Mouse (Mus musculus) embryonic facial prominence, embryonic 10.5 days (tissue): ENCODE data around the gene Prom2. TPM values are rescaled to one million over a fixed set of nuclear protein-coding genes. Genes with fewer than 3 reads are reported as not detected.

Experiments
- DNase-seq: peaks from one replicate; pipeline ENCODE4 v3.0.0-alpha.2; 2017; ENCODE audit warnings: low spot score
- H3K27ac ChIP-seq: fragments of 300-500 bp; sonication (generic); replicated peaks from 2 replicates; pipeline ENCODE4 v1.5.1; 2016; ENCODE audit warnings: mild to moderate bottlenecking
- H3K27me3 ChIP-seq: fragments of 300-500 bp; sonication (generic); replicated peaks from 2 replicates; pipeline ENCODE4 v1.6.1; 2016; ENCODE audit warnings: low read depth, mild to moderate bottlenecking; ENCODE audit not compliant: poor library complexity, severe bottlenecking
- H3K36me3 ChIP-seq: fragments of 300-500 bp; sonication (generic); replicated peaks from 2 replicates; pipeline ENCODE4 v1.6.1; 2016; ENCODE audit warnings: mild to moderate bottlenecking, moderate library complexity
- H3K4me1 ChIP-seq: fragments of 300-500 bp; sonication (generic); 2 replicates; pipeline ENCODE4 v1.6.1; 2016
- H3K4me3 ChIP-seq: fragments of 300-500 bp; sonication (generic); 2 replicates; pipeline ENCODE4 v1.5.1; 2016; ENCODE audit warnings: mild to moderate bottlenecking, moderate library complexity
- H3K9me3 ChIP-seq: fragments of 300-500 bp; sonication (generic); 2 replicates; pipeline ENCODE4 v1.6.1; 2016; ENCODE audit warnings: mild to moderate bottlenecking
- WGBS: fragments of 180-500 bp; shearing (Covaris S2); methylation state at CpG from one replicate; pipeline ENCODE4 v1.1.7; 2016; 5-methylcytosine and 5-hydroxymethylcytosine counted together
- polyA plus RNA-seq: library from polyadenylated mRNA; unstranded; fragments of >200 nt; fragmentation: Nextera tagmentation; extraction: Ambion mirVana; gene quantifications from 2 replicates; pipeline ENCODE4 v1.2.1, GENCODE M21; 2016

The Prom2 gene
- polyA plus RNA-seq, 1 experiment from 2014 or later, result 3.0 TPM

DNA sequence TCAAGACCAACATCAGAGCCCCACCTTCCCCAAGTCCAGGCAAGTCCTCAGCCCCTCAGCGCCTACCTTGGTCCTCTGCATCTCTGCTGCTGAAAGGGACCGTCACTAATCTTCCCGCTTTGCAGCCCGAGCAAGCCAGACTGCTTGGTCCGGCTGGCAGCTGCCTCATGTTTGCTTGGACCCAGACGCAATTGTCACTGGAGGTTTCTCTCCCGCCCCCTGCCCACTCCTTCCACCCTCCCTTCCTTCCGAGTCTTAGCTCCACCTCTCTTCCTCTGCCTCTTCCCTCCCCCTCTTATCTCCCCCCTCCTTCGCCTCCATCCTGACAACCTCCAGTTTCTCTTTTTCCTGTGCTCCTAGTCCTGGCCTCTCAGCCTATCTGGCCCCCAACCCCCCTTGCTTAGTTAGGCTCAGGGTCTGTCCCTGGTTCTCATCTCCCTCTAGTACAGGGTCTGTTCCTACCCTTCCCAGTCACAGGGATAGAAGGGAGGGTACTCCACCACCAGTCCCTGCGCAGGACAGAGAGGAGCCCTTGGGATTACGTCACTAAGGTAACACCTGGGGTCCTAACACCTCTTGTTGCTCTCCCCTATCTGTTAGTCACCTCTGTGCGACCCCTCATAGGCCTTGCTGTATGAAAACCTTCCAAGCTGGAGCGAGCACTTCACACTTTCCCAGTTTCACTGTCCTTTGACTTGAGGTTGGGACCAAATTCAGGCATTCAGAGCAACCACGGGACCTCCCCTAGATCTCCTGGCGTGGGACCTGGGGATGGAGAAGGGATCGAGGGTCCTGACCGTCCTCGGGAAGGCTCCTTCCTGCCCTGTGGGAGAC lies 19.9 kb downstream of the Prom2 start:
- H3K36me3 ChIP-seq, result no peaks in the 10 kb centered on the region
- WGBS, result under 1% methylated on average over 18 of the region's 18 CpGs
- peak overlapping the region; percentile 63 for H3K27ac ChIP-seq
- peaks cover 19% of the 10 kb centered on the region; the same call in 1 of the 2 replicates for H3K27me3 ChIP-seq
- no peaks in the 10 kb centered on the region for H3K9me3 ChIP-seq
- H3K4me1 ChIP-seq, result peaks cover 62% of the 10 kb centered on the region
- DNase-seq, result peak; percentile 63
- peak overlapping the region; percentile 55 for H3K4me3 ChIP-seq

DNA sequence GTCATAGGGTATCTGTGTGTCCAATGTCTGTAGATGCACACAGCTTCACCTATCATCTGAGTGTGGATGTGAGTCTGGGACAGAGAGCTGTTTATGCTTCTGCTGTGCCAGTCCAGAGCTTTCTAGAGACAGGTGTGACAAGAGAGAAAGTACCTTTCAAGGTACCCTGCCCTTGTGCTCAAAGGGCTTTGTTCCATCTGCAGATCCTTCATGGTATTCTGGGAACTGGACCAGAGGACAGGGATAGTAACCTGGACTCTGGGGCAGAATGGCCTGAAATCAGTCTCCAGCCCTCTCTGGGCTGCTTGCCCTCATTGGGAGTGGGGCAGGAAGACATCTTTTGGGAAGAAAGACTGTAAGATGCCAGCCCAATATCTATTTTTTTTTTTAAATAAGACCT lies 21.1 kb downstream of the Prom2 start:
- Histone ChIP-seq H3K9me3 (no peaks in the 10 kb centered on the region), H3K4me3 (peak overlapping the region; percentile 55; the same call in 1 of the 2 replicates), H3K27ac (no peak overlapping the region), H3K27me3 (peaks cover 19% of the 10 kb centered on the region; the same call in 1 of the 2 replicates), H3K4me1 (peaks cover 62% of the 10 kb centered on the region), H3K36me3 (no peaks in the 10 kb centered on the region)
- DNase-seq, result no peak

GRCm38 (mm10) chr2:127519308-127519707 lies 22.0 kb downstream of the Prom2 start:
- H3K4me3 ChIP-seq, result no peak overlapping the region
- peaks cover 19% of the 10 kb centered on the region; the same call in 1 of the 2 replicates for H3K27me3 ChIP-seq
- DNase-seq, result no peak
- peaks cover 62% of the 10 kb centered on the region for H3K4me1 ChIP-seq
- 83% methylated on average over 5 of the region's 5 CpGs for WGBS
- no peaks in the 10 kb centered on the region for H3K9me3 ChIP-seq
- H3K27ac ChIP-seq, result peak overlapping the region; percentile 14; the same call in 1 of the 2 replicates
- H3K36me3 ChIP-seq, result no peaks in the 10 kb centered on the region

GRCm38 (mm10) chr2:127518831-127519230 lies 22.4 kb downstream of the Prom2 start:
- no peaks in the 10 kb centered on the region for H3K9me3 ChIP-seq
- H3K4me1 ChIP-seq, result peaks cover 57% of the 10 kb centered on the region
- no peak overlapping the region for H3K27ac ChIP-seq
- no peak overlapping the region for H3K4me3 ChIP-seq
- no peaks in the 10 kb centered on the region for H3K36me3 ChIP-seq
- WGBS, result 66% methylated on average over 3 of the region's 3 CpGs
- DNase-seq, result no peak
- H3K27me3 ChIP-seq, result peaks cover 19% of the 10 kb centered on the region; the same call in 1 of the 2 replicates

- Histone ChIP-seq H3K4me3 (no peak overlapping the region), H3K4me1 (peaks cover 52% of the 10 kb centered on the region), H3K27ac (no peak overlapping the region), H3K36me3 (no peaks in the 10 kb centered on the region), H3K27me3 (peaks cover 19% of the 10 kb centered on the region; the same call in 1 of the 2 replicates), H3K9me3 (no peaks in the 10 kb centered on the region)
- DNase-seq, result no peak
- 51% methylated on average over 3 of the region's 3 CpGs for WGBS
These were observed 23.0 kb downstream of the Prom2 start for GRCm38 (mm10) chr2:127518273-127518672.

GRCm38 (mm10) chr2:127517081-127517480 lies 24.2 kb downstream of the Prom2 start:
- Histone ChIP-seq H3K27me3 (peaks cover 19% of the 10 kb centered on the region; the same call in 1 of the 2 replicates), H3K27ac (no peak overlapping the region), H3K4me3 (no peak overlapping the region), H3K9me3 (no peaks in the 10 kb centered on the region), H3K4me1 (peaks cover 42% of the 10 kb centered on the region), H3K36me3 (no peaks in the 10 kb centered on the region)
- WGBS, result 77% methylated on average over 8 of the region's 8 CpGs
- DNase-seq, result no peak

DNA sequence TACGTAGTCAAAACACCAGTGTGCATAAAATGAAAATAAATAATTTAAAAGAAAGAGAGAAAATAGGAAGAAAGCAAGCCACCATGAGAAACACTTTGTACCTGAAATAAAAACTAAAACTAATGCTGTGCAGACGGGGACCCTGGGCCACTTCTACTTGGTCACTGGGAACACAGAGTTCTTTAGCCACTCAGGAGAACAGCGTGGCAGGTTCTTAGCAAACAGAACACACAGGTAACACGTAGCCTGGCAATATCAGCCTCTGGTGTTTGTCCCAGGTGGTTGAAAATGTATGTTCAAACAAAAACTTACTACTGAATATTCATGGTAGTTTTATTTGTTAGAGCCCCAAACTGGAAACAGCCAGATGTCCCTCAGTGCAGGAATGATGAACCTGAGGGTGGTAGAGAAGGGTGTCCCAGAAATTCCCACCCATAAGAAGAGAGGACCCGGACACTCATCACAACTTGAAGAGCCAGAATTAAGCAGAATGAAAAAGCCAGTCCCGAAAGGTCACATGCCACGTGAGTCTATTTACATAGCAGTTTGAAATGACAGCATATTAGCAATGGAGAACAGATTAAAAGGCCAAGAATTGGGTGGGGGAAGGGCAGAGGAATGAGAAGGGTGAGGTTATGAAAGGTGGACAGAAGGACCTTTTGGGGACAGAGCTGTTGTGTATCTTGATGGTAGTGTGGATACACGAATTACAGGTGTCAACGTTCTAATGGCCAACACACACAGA lies 26.7 kb downstream of the Prom2 start:
- peaks cover 36% of the 10 kb centered on the region for H3K4me1 ChIP-seq
- no peak for DNase-seq
- no peak overlapping the region for H3K27ac ChIP-seq
- H3K9me3 ChIP-seq, result no peaks in the 10 kb centered on the region
- peaks cover 7% of the 10 kb centered on the region; the same call in 1 of the 2 replicates for H3K27me3 ChIP-seq
- H3K36me3 ChIP-seq, result no peaks in the 10 kb centered on the region
- 83% methylated on average over 9 of the region's 9 CpGs for WGBS
- no peak overlapping the region for H3K4me3 ChIP-seq

GRCm38 (mm10) chr2:127513244-127513643 lies 28.0 kb downstream of the Prom2 start:
- 69% methylated on average over 3 of the region's 3 CpGs for WGBS
- Histone ChIP-seq H3K27me3 (no peaks in the 10 kb centered on the region), H3K4me3 (no peak overlapping the region), H3K36me3 (no peaks in the 10 kb centered on the region), H3K27ac (0 out of 2 replicates have a peak overlapping the region, but pooled peaks have one; percentile 11), H3K4me1 (peaks cover 28% of the 10 kb centered on the region), H3K9me3 (no peaks in the 10 kb centered on the region)
- no peak for DNase-seq

GRCm38 (mm10) chr2:127511426-127511825 lies 29.8 kb downstream of the Prom2 start:
- no peaks in the 10 kb centered on the region for H3K9me3 ChIP-seq
- H3K4me1 ChIP-seq, result peaks cover 30% of the 10 kb centered on the region
- no peaks in the 10 kb centered on the region for H3K36me3 ChIP-seq
- peak; percentile 26 for DNase-seq
- 27% methylated on average over 4 of the region's 4 CpGs for WGBS
- H3K27me3 ChIP-seq, result peaks cover 5% of the 10 kb centered on the region; the same call in 1 of the 2 replicates
- no peak overlapping the region for H3K4me3 ChIP-seq
- H3K27ac ChIP-seq, result peak overlapping the region; percentile 67

GRCm38 (mm10) chr2:127507967-127508660 lies 33.2 kb downstream of the Prom2 start:
- Histone ChIP-seq H3K36me3 (no peaks in the 10 kb centered on the region), H3K27me3 (peaks cover 17% of the 10 kb centered on the region; the same call in 1 of the 2 replicates), H3K4me3 (no peak overlapping the region), H3K4me1 (peaks cover 35% of the 10 kb centered on the region), H3K9me3 (no peaks in the 10 kb centered on the region), H3K27ac (no peak overlapping the region)
- 60% methylated on average over 7 of the region's 7 CpGs for WGBS
- DNase-seq, result no peak

- no peak overlapping the region for H3K4me3 ChIP-seq
- no peaks in the 10 kb centered on the region for H3K9me3 ChIP-seq
- H3K4me1 ChIP-seq, result peaks cover 35% of the 10 kb centered on the region
- 31% methylated on average over 7 of the region's 7 CpGs for WGBS
- H3K27ac ChIP-seq, result no peak overlapping the region
- H3K27me3 ChIP-seq, result peaks cover 18% of the 10 kb centered on the region; the same call in 1 of the 2 replicates
- peak; percentile 83 for DNase-seq
- no peaks in the 10 kb centered on the region for H3K36me3 ChIP-seq
These were observed 34.0 kb downstream of the Prom2 start for GRCm38 (mm10) chr2:127507077-127507774.
